Mouse (Mus musculus): ENCODE results near the gene Spin4. TPM values are rescaled to one million over a fixed set of nuclear protein-coding genes. Genes with fewer than 3 reads are reported as not detected.

Spin4 gene
- 3.1 and 4.5 TPM in 2 replicates for polyA plus RNA-seq (2015; fragmentation: Nextera tagmentation; extraction: Ambion mirVana)

DNA sequence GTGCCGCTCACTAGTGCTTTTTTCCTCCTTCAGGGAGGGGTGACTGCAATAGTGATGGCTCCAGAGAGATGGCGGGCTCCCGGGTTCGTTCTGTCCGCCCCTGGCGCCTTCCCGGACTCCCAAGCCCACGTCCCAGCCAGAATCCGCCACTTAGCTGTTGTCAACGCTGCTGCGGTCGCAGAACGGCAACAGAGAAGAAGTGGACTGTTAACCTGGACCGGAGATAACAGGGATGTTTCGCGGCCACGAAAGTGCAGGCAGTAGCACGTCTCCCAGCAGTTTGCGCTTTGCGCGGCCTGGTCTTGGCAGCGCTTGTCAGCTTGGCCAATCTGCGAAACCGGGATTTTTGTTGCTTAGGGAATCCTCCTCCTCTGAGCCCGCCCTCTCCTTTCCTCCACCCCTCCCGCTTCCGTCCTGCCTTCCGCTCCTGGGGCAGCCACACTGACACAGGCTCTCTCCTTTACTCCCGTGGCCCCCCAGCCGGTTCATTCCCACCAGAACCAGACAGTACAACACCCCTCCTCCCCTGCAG is at the start of gene Spin4:
Gene Spin4 (minus strand): TSS at position 322 of the 532 bp plus-strand sequence.
- 18% methylated on average over 30 of the region's 30 CpGs for WGBS

DNA sequence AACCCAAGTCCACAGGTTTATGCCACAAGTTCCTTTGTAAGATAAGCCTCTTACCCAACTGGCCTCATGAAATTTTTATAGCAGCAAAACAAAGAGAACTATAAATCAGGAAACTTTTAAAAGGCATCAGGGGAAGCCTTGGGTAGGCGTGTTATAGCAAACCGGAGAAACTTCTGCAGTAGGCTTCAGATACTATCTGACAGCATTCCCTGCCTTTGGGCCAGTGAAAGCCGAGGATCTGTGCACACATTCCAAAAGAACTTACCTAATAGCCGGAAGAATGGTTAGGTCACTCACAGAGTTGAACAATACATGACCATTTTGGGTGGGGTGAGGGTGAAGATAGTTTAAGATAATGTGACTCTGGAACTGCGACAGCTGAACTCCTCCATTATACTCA is 1.4 kb upstream of the Spin4 start:
- no peaks in the 10 kb centered on the region for H3K27me3 ChIP-seq
- H3K4me2 ChIP-seq (replicated peaks) = no peak overlapping the region
- ATAC-seq = no peak
- WGBS = 69% methylated on average over 5 of the region's 5 CpGs
- no peaks in the 10 kb centered on the region for H3K36me3 ChIP-seq
- peaks cover 4% of the 10 kb centered on the region; the same call in 1 of the 2 replicates for H3K4me1 ChIP-seq (replicated peaks)
- H3K9ac ChIP-seq (replicated peaks) = no peak overlapping the region
- no peak overlapping the region for H3K27ac ChIP-seq
- H3K4me3 ChIP-seq (replicated peaks) = no peak overlapping the region
- no peaks in the 10 kb centered on the region for H3K9me3 ChIP-seq

More for the DNA sequence above, at the start of gene Spin4:
- H3K4me3 ChIP-seq (replicated peaks) = peak within 1 kb of the TSS; percentile 53
- ATAC-seq = peak; percentile 97
- H3K27ac ChIP-seq = peak within 1 kb of the TSS; percentile 89
- no peaks in the 10 kb centered on the region for H3K36me3 ChIP-seq
- H3K27me3 ChIP-seq = no peaks in the 10 kb centered on the region
- no peaks in the 10 kb centered on the region for H3K9me3 ChIP-seq
- peak within 1 kb of the TSS; percentile 67 for H3K9ac ChIP-seq (replicated peaks)
- peaks cover 4% of the 10 kb centered on the region; the same call in 1 of the 2 replicates for H3K4me1 ChIP-seq (replicated peaks)
- H3K4me2 ChIP-seq (replicated peaks) = peak within 1 kb of the TSS; percentile 65

DNA sequence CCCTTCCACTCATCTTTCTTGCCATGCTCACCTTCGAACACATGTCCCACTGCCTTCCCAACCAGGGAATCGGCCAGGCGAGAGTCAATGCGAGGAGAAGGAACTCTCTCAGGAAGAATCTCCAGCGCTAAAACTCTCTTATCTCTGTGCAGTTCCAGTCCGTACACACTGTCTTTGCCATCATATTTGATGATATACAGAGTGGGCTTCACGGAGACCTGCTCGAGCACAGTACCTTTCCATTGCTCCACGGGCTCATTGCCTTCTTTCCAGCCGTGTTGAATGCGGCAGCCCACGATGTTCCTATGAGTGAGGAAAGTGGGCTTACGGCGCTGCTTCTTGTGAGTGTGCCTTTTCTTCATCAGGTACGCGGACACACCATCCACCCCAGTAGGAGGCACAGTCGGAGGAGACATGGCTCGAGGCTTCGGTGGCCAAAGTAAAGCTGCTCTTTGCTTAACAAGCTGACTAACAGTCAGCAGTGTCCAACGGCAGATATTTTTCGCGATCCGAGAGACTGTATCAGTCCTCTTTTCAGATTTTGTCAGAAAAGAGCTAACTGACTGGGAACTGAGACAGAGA is 612 bp downstream of the Spin4 start:
- peaks cover 4% of the 10 kb centered on the region; the same call in 1 of the 2 replicates for H3K4me1 ChIP-seq (replicated peaks)
- peak overlapping the region; percentile 53 for H3K4me3 ChIP-seq (replicated peaks)
- peak overlapping the region; percentile 65 for H3K4me2 ChIP-seq (replicated peaks)
- peak; percentile 72 for ATAC-seq
- no peaks in the 10 kb centered on the region for H3K36me3 ChIP-seq
- H3K27ac ChIP-seq = peak overlapping the region; percentile 89
- H3K27me3 ChIP-seq = no peaks in the 10 kb centered on the region
- peak overlapping the region; percentile 67 for H3K9ac ChIP-seq (replicated peaks)
- 24% methylated on average over 23 of the region's 23 CpGs for WGBS
- no peaks in the 10 kb centered on the region for H3K9me3 ChIP-seq

DNA sequence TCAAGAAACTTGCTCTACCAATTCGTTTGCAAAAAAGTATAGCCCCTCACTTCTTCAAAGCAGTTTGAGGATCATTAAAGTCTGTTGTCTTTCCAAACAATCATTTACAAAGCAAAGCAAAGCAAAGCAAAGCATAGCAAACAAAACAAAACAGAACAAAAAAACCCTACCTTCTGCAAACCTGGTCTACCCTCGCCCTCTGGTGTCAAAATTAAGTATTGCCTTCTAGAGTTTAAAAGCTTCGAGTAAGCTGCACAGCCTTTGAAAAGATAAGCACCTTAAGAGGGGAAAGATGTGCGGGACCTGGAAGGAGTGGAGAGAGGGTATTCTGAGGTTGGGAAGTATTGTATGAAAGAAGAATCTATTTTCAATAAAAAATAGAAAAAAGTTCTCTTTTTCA is 14.4 kb downstream of the Spin4 start:
- Histone ChIP-seq H3K36me3 (no peaks in the 10 kb centered on the region), H3K9ac (replicated peaks) (no peak overlapping the region), H3K4me1 (replicated peaks) (no peaks in the 10 kb centered on the region), H3K9me3 (no peaks in the 10 kb centered on the region), H3K27ac (no peak overlapping the region), H3K27me3 (no peaks in the 10 kb centered on the region), H3K4me2 (replicated peaks) (no peak overlapping the region), H3K4me3 (replicated peaks) (no peak overlapping the region)
- no peak for ATAC-seq
- WGBS = 23% methylated on average over 4 of the region's 4 CpGs

DNA sequence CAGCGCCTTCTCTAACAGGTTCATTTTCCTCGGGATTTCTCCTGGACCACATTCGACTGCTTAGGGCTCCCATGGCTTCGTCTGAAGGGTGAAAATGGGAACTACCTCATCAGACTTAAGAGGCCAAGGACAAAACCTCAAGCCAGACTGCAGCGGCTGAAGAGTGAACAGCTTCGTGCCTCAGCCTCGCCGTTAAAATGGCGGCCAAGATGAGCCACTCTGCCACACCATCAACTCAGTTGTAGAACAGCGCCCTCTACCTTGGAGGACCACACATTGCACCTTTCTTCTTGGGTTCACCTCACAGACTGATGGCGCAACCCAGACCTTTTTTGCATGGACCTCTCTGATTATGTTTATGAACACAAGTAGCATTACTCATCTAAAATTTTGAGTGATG is 27.6 kb downstream of the Spin4 start:
- no peak overlapping the region for H3K9ac ChIP-seq (replicated peaks)
- no peak overlapping the region for H3K4me3 ChIP-seq (replicated peaks)
- no peaks in the 10 kb centered on the region for H3K4me1 ChIP-seq (replicated peaks)
- H3K9me3 ChIP-seq = no peaks in the 10 kb centered on the region
- no peak for ATAC-seq
- H3K4me2 ChIP-seq (replicated peaks) = no peak overlapping the region
- H3K36me3 ChIP-seq = no peaks in the 10 kb centered on the region
- no peaks in the 10 kb centered on the region for H3K27me3 ChIP-seq
- 94% methylated on average over 11 of the region's 11 CpGs for WGBS
- H3K27ac ChIP-seq = no peak overlapping the region

DNA sequence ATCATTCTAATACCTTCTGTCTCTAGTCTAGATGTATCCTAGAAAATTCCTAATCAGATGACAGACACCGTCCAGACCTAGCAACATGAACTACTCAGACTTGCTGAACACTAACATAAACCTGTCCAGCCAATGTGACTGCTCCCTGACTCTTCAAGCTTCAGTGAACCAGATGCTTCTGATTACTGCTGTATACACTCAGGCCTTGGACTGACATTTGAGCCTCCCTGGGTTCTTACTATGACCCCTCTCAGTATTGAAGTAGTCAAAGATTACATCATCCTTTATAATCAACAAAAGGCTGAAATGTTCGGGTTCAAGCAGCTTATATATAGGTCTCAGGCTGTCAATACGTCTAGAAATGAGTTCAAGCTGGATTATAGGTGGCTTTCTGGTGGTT is 32.4 kb downstream of the Spin4 start:
- Histone ChIP-seq H3K36me3 (no peaks in the 10 kb centered on the region), H3K27ac (no peak overlapping the region), H3K4me3 (replicated peaks) (no peak overlapping the region), H3K4me2 (replicated peaks) (no peak overlapping the region), H3K27me3 (peaks cover 11% of the 10 kb centered on the region; the same call in 1 of the 2 replicates), H3K4me1 (replicated peaks) (no peaks in the 10 kb centered on the region), H3K9me3 (no peaks in the 10 kb centered on the region), H3K9ac (replicated peaks) (no peak overlapping the region)
- WGBS = 30% methylated on average over 3 of the region's 3 CpGs
- no peak for ATAC-seq

DNA sequence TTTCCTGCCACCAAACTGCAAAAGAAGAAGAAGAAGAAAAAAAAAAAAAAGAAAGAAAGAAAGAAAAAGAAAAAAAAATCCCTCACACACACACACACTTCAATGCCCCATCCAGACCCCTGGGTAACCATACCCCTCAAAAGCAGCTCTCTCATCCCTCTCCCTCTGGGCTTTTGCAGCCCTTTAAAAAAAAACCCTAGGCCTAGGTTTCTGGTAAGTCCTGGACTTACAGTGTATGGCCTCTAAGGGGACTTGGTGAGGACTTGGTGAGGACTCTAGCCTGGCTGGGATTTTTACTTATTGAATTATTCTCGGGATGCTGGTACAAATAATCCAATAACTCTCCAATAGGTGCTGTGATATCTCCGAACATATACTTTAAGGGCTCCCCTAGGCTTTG is 35.6 kb downstream of the Spin4 start:
- 67% methylated on average over 2 of the region's 2 CpGs for WGBS
- Histone ChIP-seq H3K4me1 (replicated peaks) (no peaks in the 10 kb centered on the region), H3K4me2 (replicated peaks) (peak overlapping the region; percentile 61), H3K27ac (no peak overlapping the region), H3K4me3 (replicated peaks) (peak overlapping the region; percentile 39; the same call in 1 of the 2 replicates), H3K36me3 (no peaks in the 10 kb centered on the region), H3K9me3 (no peaks in the 10 kb centered on the region), H3K27me3 (peaks cover 11% of the 10 kb centered on the region; the same call in 1 of the 2 replicates), H3K9ac (replicated peaks) (no peak overlapping the region)
- ATAC-seq = peak; percentile 28; the same call in 1 of the 2 replicates

DNA sequence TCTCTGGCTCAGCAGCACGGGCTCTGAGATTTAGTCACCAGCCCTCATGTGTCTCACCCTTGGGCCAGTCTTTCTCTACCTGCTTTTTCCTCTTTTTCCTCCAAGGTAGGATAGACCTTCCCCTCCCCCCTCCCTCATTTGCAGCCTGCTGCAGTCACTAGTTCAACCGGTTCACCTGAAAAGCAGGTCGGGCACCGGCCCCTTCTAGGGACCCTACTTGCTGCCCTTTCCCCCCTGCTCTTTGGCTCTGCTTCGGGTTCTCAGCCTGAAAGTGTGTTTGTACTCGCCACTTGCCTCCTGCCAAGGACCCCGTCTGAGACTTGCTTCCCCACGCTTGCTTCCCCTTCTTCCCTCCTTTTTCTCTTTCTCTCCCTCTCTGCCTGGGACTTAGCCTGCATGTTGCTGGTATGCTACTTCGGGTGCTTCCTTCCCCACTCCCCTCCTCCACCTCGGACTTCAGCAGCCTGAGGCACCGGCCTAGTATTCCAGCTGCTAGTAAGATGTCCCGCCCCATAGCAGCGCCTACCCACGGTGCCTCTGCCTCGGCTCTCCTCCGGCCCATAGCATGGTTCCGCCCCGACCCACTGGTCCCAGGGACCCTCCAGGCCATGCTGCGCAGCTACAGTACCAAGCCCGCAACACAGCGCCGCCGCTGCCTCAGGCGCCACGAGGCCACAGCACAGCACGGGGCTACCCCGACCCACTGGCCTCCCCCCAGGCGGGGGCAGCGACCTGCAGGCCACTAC is 36.2 kb downstream of the Spin4 start:
- peaks cover 11% of the 10 kb centered on the region; the same call in 1 of the 2 replicates for H3K27me3 ChIP-seq
- H3K36me3 ChIP-seq = no peaks in the 10 kb centered on the region
- WGBS = 14% methylated on average over 27 of the region's 29 CpGs
- no peaks in the 10 kb centered on the region for H3K4me1 ChIP-seq (replicated peaks)
- H3K9ac ChIP-seq (replicated peaks) = peak overlapping the region; percentile 59; the same call in 1 of the 2 replicates
- H3K27ac ChIP-seq = no peak overlapping the region
- ATAC-seq = peak; percentile 94
- peak overlapping the region; percentile 61 for H3K4me2 ChIP-seq (replicated peaks)
- H3K4me3 ChIP-seq (replicated peaks) = peak overlapping the region; percentile 39
- H3K9me3 ChIP-seq = no peaks in the 10 kb centered on the region

Other genes starting within 250 kb of the Spin4 start
- 38.9 and 39.1 TPM in 2 replicates for gene Arhgef9, start 170.2 kb upstream of the Spin4 start, polyA plus RNA-seq (2015; fragmentation: Nextera tagmentation; extraction: Ambion mirVana)